Mouse (Mus musculus): ENCODE results near the gene Rad54l. TPM values are rescaled to one million over a fixed set of nuclear protein-coding genes. Genes with fewer than 3 reads are reported as not detected.

Gene Rad54l
- polyA plus RNA-seq, 1 experiment, result 11.5 TPM

- TF ChIP-seq CTCF (IDR thresholded peaks at IDR 0.05; ENCODE audit: control insufficient read depth, insufficient read depth, insufficient read length) (no peak), MYOD1 (IDR thresholded peaks at IDR 0.05; ENCODE audit: control insufficient read depth, insufficient read length, low read depth) (no peak), FOSL1 (IDR thresholded peaks at IDR 0.05; ENCODE audit: insufficient read depth, low read length, poor library complexity, severe bottlenecking) (no peak), MYOG (IDR thresholded peaks at IDR 0.05; ENCODE audit: control insufficient read depth, extremely low read depth, insufficient read length) (no peak), CEBPB (IDR thresholded peaks at IDR 0.05; ENCODE audit: low read depth) (no peak), USF1 (IDR thresholded peaks at IDR 0.05; ENCODE audit: low read depth) (no peak), MAX (IDR thresholded peaks at IDR 0.05) (no peak)
- no peaks in the 10 kb centered on the region for H3K27me3 ChIP-seq (ENCODE audit: control insufficient read depth, insufficient read depth, insufficient read length)
- no peak overlapping the region for H3ac ChIP-seq (ENCODE audit: control insufficient read depth, insufficient read length, low read depth)
- H3K36me3 ChIP-seq (ENCODE audit: control insufficient read depth, insufficient read depth), result peaks cover 3% of the 10 kb centered on the region
- no peaks in the 10 kb centered on the region for H3K79me2 ChIP-seq (ENCODE audit: control insufficient read depth, insufficient read depth)
- H3K4me3 ChIP-seq (ENCODE audit: insufficient read depth, poor library complexity, severe bottlenecking), result no peak overlapping the region
- H3K79me3 ChIP-seq (ENCODE audit: low read depth), result no peaks in the 10 kb centered on the region
Measured at GRCm38 (mm10) chr4:116137421-116137996, 14.0 kb upstream of the Rad54l start.

GRCm38 (mm10) chr4:116134990-116135389 lies 11.5 kb upstream of the Rad54l start:
- TF ChIP-seq USF1 (IDR thresholded peaks at IDR 0.05; ENCODE audit: low read depth), result no peak
- no peak for TF ChIP-seq FOSL1 (IDR thresholded peaks at IDR 0.05; ENCODE audit: insufficient read depth, low read length, poor library complexity, severe bottlenecking)
- peak; percentile 31 for TF ChIP-seq CEBPB (IDR thresholded peaks at IDR 0.05; ENCODE audit: low read depth)
- peaks cover 3% of the 10 kb centered on the region for H3K36me3 ChIP-seq (ENCODE audit: control insufficient read depth, insufficient read depth)
- H3K4me3 ChIP-seq (ENCODE audit: insufficient read depth, poor library complexity, severe bottlenecking), result no peak overlapping the region
- H3ac ChIP-seq (ENCODE audit: control insufficient read depth, insufficient read length, low read depth), result no peak overlapping the region
- no peaks in the 10 kb centered on the region for H3K79me3 ChIP-seq (ENCODE audit: low read depth)
- H3K27me3 ChIP-seq (ENCODE audit: control insufficient read depth, insufficient read depth, insufficient read length), result no peaks in the 10 kb centered on the region
- H3K79me2 ChIP-seq (ENCODE audit: control insufficient read depth, insufficient read depth), result no peaks in the 10 kb centered on the region

DNA sequence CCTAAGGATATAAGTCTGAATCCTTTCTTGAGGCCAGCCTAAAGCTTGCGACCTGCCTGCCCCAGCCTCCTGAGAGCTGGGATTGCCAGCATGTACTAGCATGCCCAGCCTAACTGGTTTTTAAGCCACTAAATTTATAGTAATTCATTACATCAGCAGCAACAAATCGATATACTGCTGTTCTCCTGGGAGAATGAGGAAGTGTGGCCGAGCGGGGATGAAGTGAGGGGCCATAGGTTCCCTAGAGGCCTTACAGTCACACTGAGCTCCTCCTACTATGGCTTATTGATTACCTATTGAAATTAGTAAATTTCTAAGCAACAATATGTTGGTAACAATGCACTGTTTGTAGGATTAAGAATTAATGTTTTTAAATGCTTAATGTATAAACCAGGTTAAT lies 9.6 kb upstream of the Rad54l start:
- TF ChIP-seq CEBPB (IDR thresholded peaks at IDR 0.05; ENCODE audit: low read depth) (no peak), MYOD1 (IDR thresholded peaks at IDR 0.05; ENCODE audit: control insufficient read depth, insufficient read length, low read depth) (no peak), FOSL1 (IDR thresholded peaks at IDR 0.05; ENCODE audit: insufficient read depth, low read length, poor library complexity, severe bottlenecking) (no peak), MYOG (IDR thresholded peaks at IDR 0.05; ENCODE audit: control insufficient read depth, extremely low read depth, insufficient read length) (no peak), MAX (IDR thresholded peaks at IDR 0.05) (no peak), USF1 (IDR thresholded peaks at IDR 0.05; ENCODE audit: low read depth) (no peak), CTCF (IDR thresholded peaks at IDR 0.05; ENCODE audit: control insufficient read depth, insufficient read depth, insufficient read length) (no peak)
- H3K27me3 ChIP-seq (ENCODE audit: control insufficient read depth, insufficient read depth, insufficient read length), result no peaks in the 10 kb centered on the region
- no peak overlapping the region for H3ac ChIP-seq (ENCODE audit: control insufficient read depth, insufficient read length, low read depth)
- H3K79me2 ChIP-seq (ENCODE audit: control insufficient read depth, insufficient read depth), result no peaks in the 10 kb centered on the region
- no peaks in the 10 kb centered on the region for H3K79me3 ChIP-seq (ENCODE audit: low read depth)
- peaks cover 3% of the 10 kb centered on the region for H3K36me3 ChIP-seq (ENCODE audit: control insufficient read depth, insufficient read depth)
- no peak overlapping the region for H3K4me3 ChIP-seq (ENCODE audit: insufficient read depth, poor library complexity, severe bottlenecking)

- H3K27me3 ChIP-seq (ENCODE audit: control insufficient read depth, insufficient read depth, insufficient read length), result no peaks in the 10 kb centered on the region
- TF ChIP-seq MAX (IDR thresholded peaks at IDR 0.05), result no peak
- no peak for TF ChIP-seq FOSL1 (IDR thresholded peaks at IDR 0.05; ENCODE audit: insufficient read depth, low read length, poor library complexity, severe bottlenecking)
- no peak for TF ChIP-seq CEBPB (IDR thresholded peaks at IDR 0.05; ENCODE audit: low read depth)
- no peak overlapping the region for H3K4me3 ChIP-seq (ENCODE audit: insufficient read depth, poor library complexity, severe bottlenecking)
- H3K79me2 ChIP-seq (ENCODE audit: control insufficient read depth, insufficient read depth), result peaks cover 3% of the 10 kb centered on the region
- H3K36me3 ChIP-seq (ENCODE audit: control insufficient read depth, insufficient read depth), result no peaks in the 10 kb centered on the region
- no peaks in the 10 kb centered on the region for H3K79me3 ChIP-seq (ENCODE audit: low read depth)
- H3ac ChIP-seq (ENCODE audit: control insufficient read depth, insufficient read length, low read depth), result no peak overlapping the region
Measured at GRCm38 (mm10) chr4:116127956-116128355, 4.5 kb upstream of the Rad54l start.

DNA sequence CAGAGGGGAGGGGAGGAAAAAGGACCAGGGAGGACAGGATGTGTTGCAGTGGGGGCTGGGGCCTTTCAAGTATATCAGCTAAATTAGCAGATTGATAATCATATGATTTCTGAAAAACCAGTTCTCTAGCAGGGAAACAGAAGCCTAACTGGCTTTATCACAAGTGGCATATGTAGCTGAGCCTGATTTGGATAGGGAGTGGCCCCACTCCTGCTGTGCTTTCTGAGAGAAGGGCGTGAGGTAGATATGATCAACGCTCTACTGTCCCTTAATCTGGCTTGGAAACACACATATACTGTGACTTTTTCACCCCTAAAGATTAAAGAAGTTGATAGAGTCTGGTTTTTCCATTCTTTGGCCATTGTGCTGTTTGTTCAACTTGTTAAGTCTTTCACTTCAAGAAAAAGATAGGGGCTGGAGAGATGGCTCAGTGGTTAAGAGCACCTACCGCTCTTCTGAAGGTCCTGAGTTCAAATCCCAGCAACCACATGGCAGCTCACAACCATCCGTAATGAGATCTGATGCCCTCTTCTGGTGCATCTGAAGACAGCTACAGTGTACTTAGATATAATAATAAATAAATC lies 2.4 kb upstream of the Rad54l start:
- peaks cover 21% of the 10 kb centered on the region for H3K79me2 ChIP-seq (ENCODE audit: control insufficient read depth, insufficient read depth)
- no peaks in the 10 kb centered on the region for H3K36me3 ChIP-seq (ENCODE audit: control insufficient read depth, insufficient read depth)
- H3K4me3 ChIP-seq (ENCODE audit: insufficient read depth, poor library complexity, severe bottlenecking), result no peak overlapping the region
- H3K27me3 ChIP-seq (ENCODE audit: control insufficient read depth, insufficient read depth, insufficient read length), result no peaks in the 10 kb centered on the region
- H3ac ChIP-seq (ENCODE audit: control insufficient read depth, insufficient read length, low read depth), result no peak overlapping the region
- no peak for TF ChIP-seq FOSL1 (IDR thresholded peaks at IDR 0.05; ENCODE audit: insufficient read depth, low read length, poor library complexity, severe bottlenecking)
- no peak for TF ChIP-seq USF1 (IDR thresholded peaks at IDR 0.05; ENCODE audit: low read depth)
- no peak for TF ChIP-seq MAX (IDR thresholded peaks at IDR 0.05)
- H3K79me3 ChIP-seq (ENCODE audit: low read depth), result peaks cover 5% of the 10 kb centered on the region

DNA sequence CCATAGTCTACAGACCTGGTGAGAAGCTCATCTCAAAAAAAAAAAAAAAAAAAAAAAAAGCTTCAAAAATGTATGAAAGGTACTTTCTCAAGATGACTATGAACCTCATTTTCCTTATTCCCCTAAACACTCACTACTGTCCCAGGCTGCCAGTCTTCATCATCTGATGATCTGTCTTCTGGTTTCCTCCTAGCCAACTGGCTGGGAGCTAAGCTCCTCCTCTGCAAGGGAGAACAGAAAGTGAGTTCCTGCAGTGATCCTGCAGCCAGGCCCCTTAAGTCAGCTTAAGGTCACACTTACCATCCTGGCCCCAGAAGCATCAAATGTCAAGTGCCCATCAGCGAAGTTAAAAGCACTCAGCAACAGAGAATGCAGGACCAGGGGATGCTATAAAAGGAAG lies 728 bp downstream of the Rad54l start:
- peak overlapping the region; percentile 66 for H3ac ChIP-seq (ENCODE audit: control insufficient read depth, insufficient read length, low read depth)
- TF ChIP-seq CEBPB (IDR thresholded peaks at IDR 0.05; ENCODE audit: low read depth), result no peak
- TF ChIP-seq MAX (IDR thresholded peaks at IDR 0.05), result no peak
- TF ChIP-seq CTCF (IDR thresholded peaks at IDR 0.05; ENCODE audit: control insufficient read depth, insufficient read depth, insufficient read length), result no peak
- TF ChIP-seq USF1 (IDR thresholded peaks at IDR 0.05; ENCODE audit: low read depth), result no peak
- no peak for TF ChIP-seq MYOD1 (IDR thresholded peaks at IDR 0.05; ENCODE audit: control insufficient read depth, insufficient read length, low read depth)
- no peak for TF ChIP-seq MYOG (IDR thresholded peaks at IDR 0.05; ENCODE audit: control insufficient read depth, extremely low read depth, insufficient read length)
- TF ChIP-seq FOSL1 (IDR thresholded peaks at IDR 0.05; ENCODE audit: insufficient read depth, low read length, poor library complexity, severe bottlenecking), result no peak
- H3K27me3 ChIP-seq (ENCODE audit: control insufficient read depth, insufficient read depth, insufficient read length), result no peaks in the 10 kb centered on the region
- peaks cover 5% of the 10 kb centered on the region for H3K79me3 ChIP-seq (ENCODE audit: low read depth)
- H3K4me3 ChIP-seq (ENCODE audit: insufficient read depth, poor library complexity, severe bottlenecking), result peak overlapping the region; percentile 54
- peaks cover 27% of the 10 kb centered on the region for H3K79me2 ChIP-seq (ENCODE audit: control insufficient read depth, insufficient read depth)
- peaks cover 4% of the 10 kb centered on the region for H3K36me3 ChIP-seq (ENCODE audit: control insufficient read depth, insufficient read depth)
